Mouse (Mus musculus) intestine, postnatal 0 days (tissue): ENCODE results near the gene Pagr1a. TPM values are rescaled to one million over a fixed set of nuclear protein-coding genes. Genes with fewer than 3 reads are reported as not detected.

Experiments
- ATAC-seq: fragments of 200-750 bp; cut with Nextera tagmentation; 2 replicates; pipeline ENCODE4 v1.8.0; 2017; ENCODE audit warnings: mild to moderate bottlenecking, moderate TSS enrichment, moderate library complexity
- H3K27ac ChIP-seq: fragments of 300-500 bp; sonication (generic); 2 replicates; pipeline ENCODE4 v1.5.1; 2014; ENCODE audit warnings: mild to moderate bottlenecking, low read depth, low read length, moderate library complexity
- H3K27me3 ChIP-seq: fragments of 300-500 bp; sonication (generic); replicated peaks from 2 replicates; pipeline ENCODE4 v1.6.1; 2014; ENCODE audit warnings: low read length, mixed read lengths; ENCODE audit not compliant: control insufficient read depth, insufficient read depth
- H3K36me3 ChIP-seq: fragments of 300-500 bp; sonication (generic); 2 replicates; pipeline ENCODE4 v1.6.1; 2014; ENCODE audit warnings: mild to moderate bottlenecking, moderate library complexity; ENCODE audit not compliant: control insufficient read depth, insufficient read depth
- H3K4me1 ChIP-seq: fragments of 300-500 bp; sonication (generic); replicated peaks from 2 replicates; pipeline ENCODE4 v1.6.1; 2014; ENCODE audit warnings: antibody characterized with exemption, low read length, mixed read lengths; ENCODE audit not compliant: control insufficient read depth, insufficient read depth
- H3K4me2 ChIP-seq: fragments of 300-500 bp; sonication (generic); replicated peaks from 2 replicates; pipeline ENCODE4 v1.6.1; 2014; ENCODE audit warnings: low read depth, mild to moderate bottlenecking, moderate library complexity
- H3K4me3 ChIP-seq: fragments of 300-500 bp; sonication (generic); 2 replicates; pipeline ENCODE4 v1.5.1; 2014; ENCODE audit warnings: low read depth, low read length
- H3K9ac ChIP-seq: fragments of 300-500 bp; sonication (generic); 2 replicates; pipeline ENCODE4 v1.6.1; 2014; ENCODE audit warnings: mild to moderate bottlenecking, low read depth, low read length
- H3K9me3 ChIP-seq: fragments of 300-500 bp; sonication (generic); 2 replicates; pipeline ENCODE4 v1.6.1; 2016; ENCODE audit warnings: mixed run types; ENCODE audit not compliant: control insufficient read depth
- CTCF ChIP-seq: sonication (generic); IDR thresholded peaks from 2 replicates; pipeline ENCODE4 v1.5.1; 2016; ENCODE audit warnings: low read depth, mild to moderate bottlenecking, control low read depth, antibody characterized with exemption, moderate library complexity
- WGBS: fragments of 180-500 bp; shearing (Covaris S2); extraction: QIAGEN DNeasy Blood & Tissue Kit; methylation state at CpG from one replicate; pipeline ENCODE4 v1.1.7; 2014; 5-methylcytosine and 5-hydroxymethylcytosine counted together
- microRNA-seq: library from miRNA; unstranded; fragments of <30 nt; microRNA quantifications from one replicate; pipeline ENCODE4, GENCODE M21; 2016
- polyA plus RNA-seq: library from polyadenylated mRNA; unstranded; fragments of >200 nt; fragmentation: Nextera tagmentation; extraction: Ambion mirVana; gene quantifications from 2 replicates; pipeline ENCODE4 v1.2.1, GENCODE M21; 2015

Pagr1a gene
- polyA plus RNA-seq, 1 experiment from 2014 or later: 37.5 TPM

GRCm38 (mm10) chr7:126975493-126975892 lies 41.7 kb downstream of the Pagr1a start:
- 0 out of 2 replicates have a peak, but pooled peaks have one; percentile 0 for ATAC-seq
- Histone ChIP-seq H3K9me3 (no peaks in the 10 kb centered on the region), H3K4me1 (0 out of 2 replicates have a peak, but pooled peaks cover 7% of the 10 kb centered on the region), H3K36me3 (peaks cover 23% of the 10 kb centered on the region), H3K27ac (peak overlapping the region; percentile 98; the same call in 1 of the 2 replicates), H3K9ac (peak overlapping the region; percentile 90; the same call in 1 of the 2 replicates), H3K27me3 (no peaks in the 10 kb centered on the region), H3K4me3 (peak overlapping the region; percentile 94), H3K4me2 (peak overlapping the region; percentile 76)
- TF ChIP-seq CTCF: no peak
- WGBS: 7% methylated on average over 8 of the region's 8 CpGs

- Histone ChIP-seq H3K9ac (no peak overlapping the region), H3K4me1 (no peaks in the 10 kb centered on the region), H3K27me3 (0 out of 2 replicates have a peak, but pooled peaks cover 9% of the 10 kb centered on the region), H3K9me3 (no peaks in the 10 kb centered on the region), H3K4me2 (no peak overlapping the region), H3K4me3 (no peak overlapping the region), H3K27ac (no peak overlapping the region), H3K36me3 (no peaks in the 10 kb centered on the region)
- 73% methylated on average over 6 of the region's 6 CpGs for WGBS
- no peak for TF ChIP-seq CTCF
- no peak for ATAC-seq
Observed at GRCm38 (mm10) chr7:126967361-126967760, 49.8 kb downstream of the Pagr1a start.

GRCm38 (mm10) chr7:126965568-126965967 lies 51.6 kb downstream of the Pagr1a start:
- no peaks in the 10 kb centered on the region for H3K36me3 ChIP-seq
- no peak for TF ChIP-seq CTCF
- WGBS: 45% methylated on average over 3 of the region's 3 CpGs
- H3K9ac ChIP-seq: no peak overlapping the region
- H3K4me3 ChIP-seq: no peak overlapping the region
- no peak for ATAC-seq
- peaks cover 9% of the 10 kb centered on the region; the same call in 1 of the 2 replicates for H3K27me3 ChIP-seq
- no peaks in the 10 kb centered on the region for H3K4me1 ChIP-seq
- no peaks in the 10 kb centered on the region for H3K9me3 ChIP-seq
- H3K4me2 ChIP-seq: no peak overlapping the region
- no peak overlapping the region for H3K27ac ChIP-seq

Small RNA genes within 50 kb of the gene (microRNA-seq; reads per million reads assigned to microRNA genes)
- not detected for gene Gm44343

Other genes with a start within 250 kb of the Pagr1a start
- 63.1 and 64.6 TPM in 2 replicates for gene Ypel3, start 240.4 kb downstream of the Pagr1a start, polyA plus RNA-seq
- 0.17 TPM in 2 replicates for gene Tbx6, start 235.9 kb downstream of the Pagr1a start, polyA plus RNA-seq
- 134 and 135 TPM in 2 replicates for gene Ppp4c, start 224.9 kb downstream of the Pagr1a start, polyA plus RNA-seq
- gene Fam57b, start 219.7 kb downstream of the Pagr1a start, polyA plus RNA-seq: 0.97 and 1.2 TPM in 2 replicates
- not detected in 2 replicates for gene 4930451I11Rik, start 185.7 kb downstream of the Pagr1a start, polyA plus RNA-seq
- 1.5 and 1.6 TPM in 2 replicates for gene Doc2a, start 169.9 kb downstream of the Pagr1a start, polyA plus RNA-seq
- 7.2 and 9.5 TPM in 2 replicates for gene Hirip3, start 155.4 kb downstream of the Pagr1a start, polyA plus RNA-seq
- 36.4 and 37.4 TPM in 2 replicates for gene Ino80e, start 155.0 kb downstream of the Pagr1a start, polyA plus RNA-seq
- gene Taok2, start 132.6 kb downstream of the Pagr1a start, polyA plus RNA-seq: 11.5 and 12.9 TPM in 2 replicates
- 71.1 and 73.5 TPM in 2 replicates for gene Tmem219, start 94.4 kb downstream of the Pagr1a start, polyA plus RNA-seq
- gene Kctd13, start 88.5 kb downstream of the Pagr1a start, polyA plus RNA-seq: 11.4 and 11.9 TPM in 2 replicates
- gene Asphd1, start 67.8 kb downstream of the Pagr1a start, polyA plus RNA-seq: 0.16 and 0.21 TPM in 2 replicates
- 1.3 and 1.9 TPM in 2 replicates for gene Sez6l2, start 66.8 kb downstream of the Pagr1a start, polyA plus RNA-seq
- gene Cdipt, start 41.4 kb downstream of the Pagr1a start, polyA plus RNA-seq: 159 and 169 TPM in 2 replicates
- gene Cdiptos, start 41.3 kb downstream of the Pagr1a start, polyA plus RNA-seq: 3.2 TPM in 2 replicates
- 79.8 and 81.0 TPM in 2 replicates for gene Mvp, start 2.7 kb downstream of the Pagr1a start, polyA plus RNA-seq
- 0.68 TPM in 1 of 2 replicates, not detected in the other for gene Pagr1b, start 868 bp downstream of the Pagr1a start, polyA plus RNA-seq
- gene Gm42742, start 3.7 kb upstream of the Pagr1a start, polyA plus RNA-seq: 15.7 and 27.1 TPM in 2 replicates
- 2.5 and 2.7 TPM in 2 replicates for gene Prrt2, start 3.9 kb upstream of the Pagr1a start, polyA plus RNA-seq
- gene Maz, start 9.7 kb upstream of the Pagr1a start, polyA plus RNA-seq: 32.6 and 33.9 TPM in 2 replicates
- 24.0 and 24.2 TPM in 2 replicates for gene Kif22, start 25.1 kb upstream of the Pagr1a start, polyA plus RNA-seq
- 175 and 225 TPM in 2 replicates for gene Zg16, start 70.0 kb upstream of the Pagr1a start, polyA plus RNA-seq
- gene AI467606, start 74.0 kb upstream of the Pagr1a start, polyA plus RNA-seq: 5.2 and 5.8 TPM in 2 replicates
- 1.8 and 2.0 TPM in 2 replicates for gene Qprt, start 104.9 kb upstream of the Pagr1a start, polyA plus RNA-seq
- gene Spn, start 120.5 kb upstream of the Pagr1a start, polyA plus RNA-seq: 0.09 and 0.13 TPM in 2 replicates
- 29.2 and 30.2 TPM in 2 replicates for gene Cd2bp2, start 178.7 kb upstream of the Pagr1a start, polyA plus RNA-seq
- 15.0 and 17.1 TPM in 2 replicates for gene Tbc1d10b, start 191.1 kb upstream of the Pagr1a start, polyA plus RNA-seq
- 10.7 and 12.3 TPM in 2 replicates for gene Mylpf, start 191.5 kb upstream of the Pagr1a start, polyA plus RNA-seq
- 7.4 and 7.6 TPM in 2 replicates for gene Zfp553, start 215.7 kb upstream of the Pagr1a start, polyA plus RNA-seq
- 6.3 and 6.6 TPM in 2 replicates for gene Sept1, start 215.8 kb upstream of the Pagr1a start, polyA plus RNA-seq
- gene Zfp771, start 226.9 kb upstream of the Pagr1a start, polyA plus RNA-seq: 17.6 and 19.8 TPM in 2 replicates
- 75.2 and 80.9 TPM in 2 replicates for gene Dctpp1, start 243.4 kb upstream of the Pagr1a start, polyA plus RNA-seq